Mouse (Mus musculus) spleen, adult 2 months (tissue): ENCODE measurements around the gene Matk.

Experiments
- CTCF ChIP-seq: fragments of 200-500 bp; IDR thresholded peaks from 2 replicates; pipeline ENCODE4 v1.5.1; 2011; ENCODE audit warnings: mild to moderate bottlenecking, inconsistent platforms; ENCODE audit not compliant: insufficient read depth, insufficient read length, insufficient replicate concordance; ENCODE audit errors: extremely low read depth
- POLR2A ChIP-seq: fragments of 200-500 bp; IDR thresholded peaks from 2 replicates; pipeline ENCODE4 v1.6.1; 2011; ENCODE audit warnings: low read depth, low read length, inconsistent platforms

- no peak for TF ChIP-seq CTCF
- TF ChIP-seq POLR2A: no peak
Observed at GRCm38 (mm10) chr10:81288601-81289000, 35.9 kb downstream of the Matk start.
